Mouse (Mus musculus) forebrain, embryonic 14.5 days (tissue): ENCODE data around the gene Cops4. TPM values are rescaled to one million over a fixed set of nuclear protein-coding genes. Genes with fewer than 3 reads are reported as not detected.

Experiments
- ATAC-seq: fragments of 200-750 bp; cut with Nextera tagmentation; 2 replicates; pipeline ENCODE4 v1.8.0; 2017; ENCODE audit warnings: mild to moderate bottlenecking, moderate library complexity
- DNase-seq: peaks from one replicate; pipeline ENCODE4 v3.0.0-alpha.2; 2015; ENCODE audit warnings: low spot score
- H3K27ac ChIP-seq: fragments of 300-500 bp; sonication (generic); 2 replicates; pipeline ENCODE4 v1.5.1; 2014; ENCODE audit warnings: low read depth, mild to moderate bottlenecking, control low read depth, low read length, moderate library complexity
- H3K27me3 ChIP-seq: fragments of 300-500 bp; sonication (generic); replicated peaks from 2 replicates; pipeline ENCODE4 v1.6.1; 2014; ENCODE audit warnings: low read length, control low read depth, mixed read lengths; ENCODE audit not compliant: control insufficient read depth, insufficient read depth
- H3K36me3 ChIP-seq: fragments of 300-500 bp; sonication (generic); 2 replicates; pipeline ENCODE4 v1.6.1; 2014; ENCODE audit warnings: low read length, control low read depth; ENCODE audit not compliant: control insufficient read depth, insufficient read depth
- H3K4me1 ChIP-seq: fragments of 300-500 bp; sonication (generic); 2 replicates; pipeline ENCODE4 v1.6.1; 2014; ENCODE audit warnings: antibody characterized with exemption, low read length, control low read depth; ENCODE audit not compliant: control insufficient read depth, insufficient read depth
- H3K4me2 ChIP-seq: fragments of 300-500 bp; sonication (generic); 2 replicates; pipeline ENCODE4 v1.6.1; 2014; ENCODE audit warnings: mild to moderate bottlenecking, control low read depth, low read length
- H3K4me3 ChIP-seq: fragments of 300-500 bp; sonication (generic); 2 replicates; pipeline ENCODE4 v1.5.1; 2014; ENCODE audit warnings: low read depth, low read length, control low read depth
- H3K9ac ChIP-seq: fragments of 300-500 bp; sonication (generic); 2 replicates; pipeline ENCODE4 v1.6.1; 2014; ENCODE audit warnings: mild to moderate bottlenecking, low read length, control low read depth, moderate library complexity
- H3K9me3 ChIP-seq: fragments of 300-500 bp; sonication (generic); replicated peaks from 2 replicates; pipeline ENCODE4 v1.6.1; 2016; ENCODE audit warnings: low read length, control low read depth, mixed read lengths; ENCODE audit not compliant: control insufficient read depth
- WGBS: fragments of 180-500 bp; shearing (Covaris S2); extraction: QIAGEN DNeasy Blood & Tissue Kit; methylation state at CpG from one replicate; pipeline ENCODE4 v1.1.7; 2014; 5-methylcytosine and 5-hydroxymethylcytosine counted together
- polyA plus RNA-seq: library from polyadenylated mRNA; unstranded; fragments of >200 nt; fragmentation: Nextera tagmentation; extraction: Ambion mirVana; gene quantifications from 2 replicates; pipeline ENCODE4 v1.2.1, GENCODE M21; 2014

Cops4 gene
- polyA plus RNA-seq, 1 experiment from 2014 or later, result 203 TPM

GRCm38 (mm10) chr5:100550151-100550550 lies 32.0 kb downstream of the Cops4 start:
- no peak for DNase-seq
- Histone ChIP-seq H3K27me3 (no peaks in the 10 kb centered on the region), H3K9ac (no peak overlapping the region), H3K27ac (no peak overlapping the region), H3K9me3 (no peaks in the 10 kb centered on the region), H3K4me1 (no peaks in the 10 kb centered on the region), H3K4me3 (no peak overlapping the region), H3K36me3 (peaks cover 41% of the 10 kb centered on the region), H3K4me2 (no peak overlapping the region)
- no peak for ATAC-seq
- 85% methylated on average over 1 of the region's 1 CpGs for WGBS

- Histone ChIP-seq H3K4me1 (no peaks in the 10 kb centered on the region), H3K4me2 (no peak overlapping the region), H3K27ac (no peak overlapping the region), H3K36me3 (peaks cover 25% of the 10 kb centered on the region), H3K9me3 (no peaks in the 10 kb centered on the region), H3K9ac (no peak overlapping the region), H3K27me3 (no peaks in the 10 kb centered on the region), H3K4me3 (no peak overlapping the region)
- 76% methylated on average over 2 of the region's 2 CpGs for WGBS
- no peak for DNase-seq
- no peak for ATAC-seq
Observed at GRCm38 (mm10) chr5:100551952-100552351, 33.8 kb downstream of the Cops4 start.

GRCm38 (mm10) chr5:100553426-100553825 lies 35.3 kb downstream of the Cops4 start:
- H3K9ac ChIP-seq, result no peak overlapping the region
- DNase-seq, result peak; percentile 46
- H3K9me3 ChIP-seq, result no peaks in the 10 kb centered on the region
- no peak for ATAC-seq
- no peak overlapping the region for H3K4me3 ChIP-seq
- 42% methylated on average over 8 of the region's 8 CpGs for WGBS
- H3K27ac ChIP-seq, result no peak overlapping the region
- peaks cover 11% of the 10 kb centered on the region for H3K36me3 ChIP-seq
- no peak overlapping the region for H3K4me2 ChIP-seq
- no peaks in the 10 kb centered on the region for H3K27me3 ChIP-seq
- no peaks in the 10 kb centered on the region for H3K4me1 ChIP-seq

GRCm38 (mm10) chr5:100557019-100557418 lies 38.9 kb downstream of the Cops4 start:
- Histone ChIP-seq H3K9me3 (no peaks in the 10 kb centered on the region), H3K36me3 (no peaks in the 10 kb centered on the region), H3K4me3 (no peak overlapping the region), H3K27me3 (no peaks in the 10 kb centered on the region), H3K27ac (no peak overlapping the region), H3K4me2 (no peak overlapping the region), H3K4me1 (no peaks in the 10 kb centered on the region), H3K9ac (no peak overlapping the region)
- ATAC-seq (no peak), DNase-seq (no peak)
- 85% methylated on average over 14 of the region's 14 CpGs for WGBS

GRCm38 (mm10) chr5:100557537-100557936 lies 39.4 kb downstream of the Cops4 start:
- H3K9ac ChIP-seq, result no peak overlapping the region
- H3K4me1 ChIP-seq, result no peaks in the 10 kb centered on the region
- no peak overlapping the region for H3K4me2 ChIP-seq
- no peak for DNase-seq
- no peak overlapping the region for H3K4me3 ChIP-seq
- H3K36me3 ChIP-seq, result no peaks in the 10 kb centered on the region
- no peaks in the 10 kb centered on the region for H3K27me3 ChIP-seq
- ATAC-seq, result no peak
- H3K9me3 ChIP-seq, result no peaks in the 10 kb centered on the region
- no peak overlapping the region for H3K27ac ChIP-seq
- 75% methylated on average over 9 of the region's 9 CpGs for WGBS

GRCm38 (mm10) chr5:100558783-100559182 lies 40.7 kb downstream of the Cops4 start:
- Histone ChIP-seq H3K9ac (no peak overlapping the region), H3K36me3 (no peaks in the 10 kb centered on the region), H3K27ac (no peak overlapping the region), H3K4me3 (no peak overlapping the region), H3K4me2 (no peak overlapping the region), H3K4me1 (no peaks in the 10 kb centered on the region), H3K9me3 (no peaks in the 10 kb centered on the region), H3K27me3 (no peaks in the 10 kb centered on the region)
- 88% methylated on average over 3 of the region's 3 CpGs for WGBS
- DNase-seq, result no peak
- ATAC-seq, result no peak

GRCm38 (mm10) chr5:100559357-100559756 lies 41.2 kb downstream of the Cops4 start:
- DNase-seq (no peak), ATAC-seq (no peak)
- no peaks in the 10 kb centered on the region for H3K9me3 ChIP-seq
- no peaks in the 10 kb centered on the region for H3K36me3 ChIP-seq
- no peaks in the 10 kb centered on the region for H3K27me3 ChIP-seq
- H3K27ac ChIP-seq, result no peak overlapping the region
- H3K4me3 ChIP-seq, result no peak overlapping the region
- H3K4me1 ChIP-seq, result no peaks in the 10 kb centered on the region
- no peak overlapping the region for H3K4me2 ChIP-seq
- H3K9ac ChIP-seq, result no peak overlapping the region
- 95% methylated on average over 7 of the region's 7 CpGs for WGBS

- Histone ChIP-seq H3K27ac (no peak overlapping the region), H3K9me3 (no peaks in the 10 kb centered on the region), H3K9ac (no peak overlapping the region), H3K36me3 (no peaks in the 10 kb centered on the region), H3K4me3 (no peak overlapping the region), H3K4me1 (no peaks in the 10 kb centered on the region), H3K4me2 (no peak overlapping the region), H3K27me3 (no peaks in the 10 kb centered on the region)
- ATAC-seq, result no peak
- DNase-seq, result no peak
- WGBS, result 88% methylated on average over 9 of the region's 9 CpGs
Observed at GRCm38 (mm10) chr5:100562702-100563101, 44.6 kb downstream of the Cops4 start.

- no peak overlapping the region for H3K4me2 ChIP-seq
- H3K9ac ChIP-seq, result no peak overlapping the region
- H3K4me3 ChIP-seq, result no peak overlapping the region
- H3K27me3 ChIP-seq, result no peaks in the 10 kb centered on the region
- WGBS, result 70% methylated on average over 2 of the region's 2 CpGs
- H3K27ac ChIP-seq, result no peak overlapping the region
- H3K9me3 ChIP-seq, result no peaks in the 10 kb centered on the region
- no peaks in the 10 kb centered on the region for H3K36me3 ChIP-seq
- DNase-seq (no peak), ATAC-seq (no peak)
- H3K4me1 ChIP-seq, result no peaks in the 10 kb centered on the region
Observed at GRCm38 (mm10) chr5:100566798-100567197, 48.7 kb downstream of the Cops4 start.
